Mouse (Mus musculus): Measurements from ENCODE around the gene Vmn2r22. TPM values are rescaled to one million over a fixed set of nuclear protein-coding genes. Genes with fewer than 3 reads are reported as not detected.
"Not testable (repeated sequence)": the region's sequence is repeated elsewhere in the genome, so short reads cannot be mapped to it uniquely, and the experiment has no call there.

The Vmn2r22 gene
- polyA plus RNA-seq, 1 experiment from 2014 or later: not detected

GRCm38 (mm10) chr6:123574698-123575097, 75.8 kb downstream of the Vmn2r22 start:
- not testable (repeated sequence) for DNase-seq (ENCODE audit: low spot score); H3K4me3 ChIP-seq (ENCODE audit: low read depth, low read length); ATAC-seq (ENCODE audit: low read depth); H3K36me3 ChIP-seq (ENCODE audit: control insufficient read depth, insufficient read depth, low read length); H3K4me2 ChIP-seq (ENCODE audit: low read depth, low read length); H3K9ac ChIP-seq (ENCODE audit: low read depth, low read length); H3K27ac ChIP-seq (replicated peaks; ENCODE audit: low read depth, low read length); H3K4me1 ChIP-seq (ENCODE audit: control insufficient read depth, insufficient read depth, low read length); H3K27me3 ChIP-seq (replicated peaks; ENCODE audit: control insufficient read depth, insufficient read depth, low read length); H3K9me3 ChIP-seq (ENCODE audit: control insufficient read depth, low read length)
- WGBS: no CpG with 5 or more reads among the region's 2 CpGs

Other genes starting within 250 kb of the Vmn2r22 start
- gene Vmn2r20, start 232.6 kb downstream of the Vmn2r22 start, polyA plus RNA-seq (2014; fragmentation: Nextera tagmentation; extraction: Ambion mirVana): not detected in 2 replicates
- gene Vmn2r21, start 117.3 kb downstream of the Vmn2r22 start, polyA plus RNA-seq (2014; fragmentation: Nextera tagmentation; extraction: Ambion mirVana): not detected in 2 replicates
- gene Vmn2r23, start 51.9 kb upstream of the Vmn2r22 start, polyA plus RNA-seq (2014; fragmentation: Nextera tagmentation; extraction: Ambion mirVana): not detected in 2 replicates
- gene Vmn2r24, start 128.2 kb upstream of the Vmn2r22 start, polyA plus RNA-seq (2014; fragmentation: Nextera tagmentation; extraction: Ambion mirVana): not detected in 2 replicates
- gene Vmn2r25, start 202.7 kb upstream of the Vmn2r22 start, polyA plus RNA-seq (2014; fragmentation: Nextera tagmentation; extraction: Ambion mirVana): not detected in 2 replicates

Measured in embryonic facial prominence, embryonic 14.5 days (tissue).